ENCODE assay signal across 20 mouse cellular contexts in genomic region chr10:119142307-119142706, GRCm38 (mm10).
DNase-seq lines count a peak whose midpoint lies in the region; ATAC-seq lines count a peak whose summit lies in the region.
"Had no signal": no experiment of that assay in that cellular context is flagged by ENCODE, and none has a peak within 500 bp of the region (broad histone marks: within the 10 kb centered on the region; RNA-seq: fewer than 3 reads in every experiment).

No protein-coding gene starts in this region.

- intact Hi-C loops in left cerebral cortex, postnatal 4 days (cut with DNase I): no loop called here

- no peaks in the 10 kb centered on the region for H3K9me3 ChIP-seq in midbrain, embryonic 10.5 days (replicated peaks)
- H3K9me3 ChIP-seq: embryonic facial prominence, embryonic 12.5 days; forebrain, embryonic 15.5 days; hindbrain, embryonic 12.5 days; intestine, embryonic 15.5 days; limb, embryonic 12.5 days; liver, embryonic 13.5 days; neural tube, embryonic 13.5 days had no signal

- peaks cover 5% of the 10 kb centered on the region; the same call in 1 of the 2 replicates for H3K4me1 ChIP-seq in midbrain, embryonic 10.5 days
- H3K4me1 ChIP-seq: embryonic facial prominence, embryonic 12.5 days; forebrain, embryonic 15.5 days; hindbrain, embryonic 12.5 days; intestine, embryonic 15.5 days; limb, embryonic 12.5 days; liver, embryonic 13.5 days; neural tube, embryonic 13.5 days had no signal

- peak; percentile 3 to 51 for DNase-seq in left cerebral cortex, adult 9 months (ENCODE audit: low spot score in 2 of 2)
- DNase-seq in left cerebral cortex, postnatal 4 days: no peak
- peak; percentile 10 for DNase-seq in T-cell, adult 2 months (ENCODE audit: low spot score)
- DNase-seq in telencephalon, adult 2 months (ENCODE audit: low read depth, low spot score): peak; percentile 50
- DNase-seq in urinary bladder, postnatal 10 days (ENCODE audit: low spot score): no peak
- no peak for DNase-seq in midbrain, embryonic 10.5 days (ENCODE audit: low spot score)
- DNase-seq: adrenal gland, postnatal 14 days; cerebellum, adult 2 months; gastrocnemius, postnatal 14 days; liver, embryonic 13.5 days; lung, postnatal 14 days; thymus, adult 18-20 months had no signal

- ATAC-seq in inflammation-experienced regulatory T-cells, adult 6 months: peak; percentile 77
- ATAC-seq: forebrain, embryonic 15.5 days had no signal

- WGBS in midbrain, embryonic 10.5 days: 85% methylated on average over 5 of the region's 5 CpGs

- no peak overlapping the region for H3K4me3 ChIP-seq in midbrain, embryonic 10.5 days
- H3K4me3 ChIP-seq: embryonic facial prominence, embryonic 12.5 days; forebrain, embryonic 15.5 days; hindbrain, embryonic 12.5 days; intestine, embryonic 15.5 days; limb, embryonic 12.5 days; liver, embryonic 13.5 days; megakaryocyte, embryonic 14.5 days; neural tube, embryonic 13.5 days had no signal

- H3K36me3 ChIP-seq in midbrain, embryonic 10.5 days: no peaks in the 10 kb centered on the region
- H3K36me3 ChIP-seq: embryonic facial prominence, embryonic 12.5 days; forebrain, embryonic 15.5 days; hindbrain, embryonic 12.5 days; intestine, embryonic 15.5 days; limb, embryonic 12.5 days; liver, embryonic 13.5 days; neural tube, embryonic 13.5 days had no signal

- no peak overlapping the region for H3K27ac ChIP-seq in midbrain, embryonic 10.5 days (replicated peaks)
- H3K27ac ChIP-seq: embryonic facial prominence, embryonic 12.5 days; forebrain, embryonic 15.5 days; hindbrain, embryonic 12.5 days; intestine, embryonic 15.5 days; limb, embryonic 12.5 days; liver, embryonic 13.5 days; neural tube, embryonic 13.5 days had no signal

- H3K27me3 ChIP-seq in midbrain, embryonic 10.5 days (ENCODE audit: low read depth, poor library complexity, severe bottlenecking): no peaks in the 10 kb centered on the region
- H3K27me3 ChIP-seq: embryonic facial prominence, embryonic 12.5 days; forebrain, embryonic 15.5 days; hindbrain, embryonic 12.5 days; intestine, embryonic 15.5 days; limb, embryonic 12.5 days; liver, embryonic 13.5 days; megakaryocyte, embryonic 14.5 days; neural tube, embryonic 13.5 days had no signal

Comparison
In these comparisons a context has a peak if more than half of its experiments do, and no peak if none do; other contexts are left out.
1. DNase-seq: peak in left cerebral cortex, adult 9 months (2 of 2), T-cell, adult 2 months (single experiment) and telencephalon, adult 2 months (single experiment); none in left cerebral cortex, postnatal 4 days (single experiment), urinary bladder, postnatal 10 days (single experiment) and midbrain, embryonic 10.5 days (single experiment).